Mouse (Mus musculus): ENCODE measurements around the gene Krt31. TPM values are rescaled to one million over a fixed set of nuclear protein-coding genes. Genes with fewer than 3 reads are reported as not detected.

Gene Krt31
- not detected for polyA plus RNA-seq (2014; fragmentation: Illumina TruSeq; extraction: RNeasy Lipid Tissue Mini Kit (QIAGEN cat#74804); ENCODE audit: low read depth, low replicate concordance)

DNA sequence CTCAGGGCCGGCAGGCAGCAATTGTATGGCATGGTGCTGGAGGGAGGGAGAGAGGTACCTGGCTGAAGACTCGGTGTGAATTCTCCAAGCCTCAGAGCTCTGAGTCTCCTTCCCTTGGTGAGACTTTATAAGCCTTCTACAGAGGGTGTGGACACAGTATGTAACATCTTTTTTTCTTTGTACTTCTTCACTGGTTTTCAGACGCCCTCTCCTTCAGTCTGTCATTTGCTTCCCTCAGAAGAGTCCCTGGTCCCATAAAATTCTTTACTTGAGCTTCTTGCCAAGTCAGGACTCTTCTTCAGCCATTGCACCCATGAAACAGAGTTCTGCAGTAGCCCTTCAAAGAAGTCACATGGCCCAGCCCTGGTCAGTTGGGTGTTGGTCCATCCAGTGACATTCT lies at the start of gene Krt31:
TSS of gene Krt31 (minus strand) at position 101 of the 400 bp plus-strand sequence.

DNA sequence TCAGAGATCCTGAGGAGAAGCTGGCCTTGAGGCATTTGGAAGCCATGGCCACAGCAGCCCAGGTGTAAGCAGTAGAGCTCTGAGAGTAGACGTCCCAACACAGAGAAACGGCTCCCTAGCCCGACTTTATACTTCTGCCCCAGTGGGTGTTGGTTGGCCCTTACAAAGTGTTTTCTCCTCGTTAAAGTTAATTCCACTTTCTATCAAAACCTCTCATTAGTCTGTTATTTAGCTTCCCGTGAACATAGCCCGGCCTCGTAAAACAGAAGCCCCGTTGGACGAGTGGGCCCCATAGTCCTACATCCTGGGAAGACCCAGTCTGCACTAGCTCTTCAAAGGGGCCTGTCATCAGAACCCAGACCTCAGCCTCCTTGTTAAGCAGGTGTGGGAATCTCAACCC lies 45.8 kb upstream of the Krt31 start, which contains the start of gene Krt35:
TSS of gene Krt35 (minus strand) at position 101 of the 400 bp plus-strand sequence.

DNA sequence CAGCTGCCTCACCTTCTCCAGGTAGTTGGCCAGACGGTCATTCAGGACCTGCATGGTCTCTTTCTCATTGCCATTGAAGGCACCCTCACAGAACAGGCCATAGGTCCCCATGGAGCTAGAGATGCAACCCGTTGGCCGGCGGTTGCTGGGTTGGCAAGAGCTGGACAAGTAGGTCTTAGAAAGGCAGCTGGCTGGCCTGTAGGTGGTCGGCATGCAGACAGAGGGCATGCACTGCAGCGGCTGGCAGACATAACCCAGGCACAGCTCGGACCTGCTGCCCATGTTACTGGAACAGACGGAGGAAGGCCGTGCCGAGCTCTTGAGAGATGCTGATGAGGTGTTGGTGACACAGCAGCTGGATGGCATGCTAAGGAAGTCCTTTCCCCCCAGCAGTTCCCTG lies 37.5 kb upstream of the Krt31 start, which contains the start of gene Krt32:
TSS of gene Krt32 (minus strand) at position 366 of the 400 bp plus-strand sequence.

DNA sequence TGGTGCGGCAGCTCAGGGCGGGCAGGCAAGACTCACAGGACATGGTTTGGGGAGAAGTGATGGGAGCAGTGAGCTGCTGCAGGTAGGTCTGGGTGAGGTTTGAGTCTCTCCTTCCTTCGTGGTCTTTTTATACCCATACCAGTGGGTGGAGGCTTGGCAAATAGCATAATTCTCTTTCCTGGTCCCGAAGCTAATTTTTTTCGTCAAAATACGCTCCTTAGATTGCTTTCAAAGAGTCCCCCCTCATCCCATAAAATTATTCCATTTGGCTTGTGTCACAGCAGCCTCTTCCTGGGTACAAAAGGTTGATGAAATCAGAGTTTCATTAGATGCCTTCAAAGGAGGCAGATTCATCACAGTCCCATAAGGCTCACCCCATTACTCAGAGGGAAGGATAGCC lies 8.9 kb downstream of the Krt31 start, which contains the start of gene Krt34:
TSS of gene Krt34 (minus strand) at position 101 of the 400 bp plus-strand sequence.

DNA sequence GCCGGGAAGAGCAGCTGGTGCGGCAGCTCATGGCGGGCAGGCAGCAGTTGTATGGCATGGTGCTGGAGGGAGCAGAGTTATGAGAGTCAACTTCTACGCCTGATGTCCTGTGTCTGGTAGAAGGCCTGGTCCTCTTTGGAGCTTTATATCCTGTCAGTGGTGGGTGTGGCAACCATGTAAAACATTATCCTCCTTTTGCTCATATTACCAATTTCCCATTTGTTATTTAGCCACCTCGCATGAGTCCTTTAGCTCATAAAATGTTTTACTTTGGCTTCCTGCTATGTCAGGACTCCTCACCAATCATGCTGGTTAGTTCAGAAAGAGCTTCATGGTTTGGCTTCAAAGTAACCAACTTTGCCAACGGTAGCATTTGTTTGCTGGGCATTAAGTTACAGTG lies 20.6 kb downstream of the Krt31 start, which contains the start of gene Krt33b:
TSS of gene Krt33b (minus strand) at position 101 of the 400 bp plus-strand sequence.

DNA sequence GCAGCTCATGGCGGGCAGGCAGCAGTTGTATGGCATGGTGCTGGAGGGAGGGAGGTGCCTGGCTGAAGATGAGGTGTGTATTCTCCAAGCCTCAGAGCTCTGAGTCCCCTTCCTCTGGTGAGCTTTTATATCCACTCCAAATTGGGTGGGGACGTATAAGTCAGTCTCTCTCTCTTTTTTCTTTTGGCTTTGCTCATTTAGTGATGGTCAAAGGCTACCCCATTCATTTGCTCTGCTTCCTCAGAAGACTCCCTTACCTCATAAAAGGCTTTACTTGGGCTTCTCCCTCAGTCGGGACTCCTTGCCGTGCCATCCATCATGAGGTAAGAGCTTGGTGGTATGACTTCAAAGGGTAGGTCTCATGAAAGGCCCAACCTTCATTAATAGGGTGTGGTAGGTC lies 34.2 kb downstream of the Krt31 start, which contains the start of gene Krt33a:
TSS of gene Krt33a (minus strand) at position 101 of the 400 bp plus-strand sequence.

Other genes with a start within 250 kb of the Krt31 start
- gene Gm11554, start 246.1 kb downstream of the Krt31 start, polyA plus RNA-seq (2014; fragmentation: Illumina TruSeq; extraction: RNeasy Lipid Tissue Mini Kit (QIAGEN cat#74804); ENCODE audit: low read depth, low replicate concordance) = not detected
- gene Krtap4-13, start 240.7 kb downstream of the Krt31 start, polyA plus RNA-seq (2014; fragmentation: Illumina TruSeq; extraction: RNeasy Lipid Tissue Mini Kit (QIAGEN cat#74804); ENCODE audit: low read depth, low replicate concordance) = not detected
- gene Gm11564, start 234.9 kb downstream of the Krt31 start, polyA plus RNA-seq (2014; fragmentation: Illumina TruSeq; extraction: RNeasy Lipid Tissue Mini Kit (QIAGEN cat#74804); ENCODE audit: low read depth, low replicate concordance) = not detected
- not detected for gene 2300003K06Rik, start 212.5 kb downstream of the Krt31 start, polyA plus RNA-seq (2014; fragmentation: Illumina TruSeq; extraction: RNeasy Lipid Tissue Mini Kit (QIAGEN cat#74804); ENCODE audit: low read depth, low replicate concordance)
- not detected for gene Krtap4-16, start 198.9 kb downstream of the Krt31 start, polyA plus RNA-seq (2014; fragmentation: Illumina TruSeq; extraction: RNeasy Lipid Tissue Mini Kit (QIAGEN cat#74804); ENCODE audit: low read depth, low replicate concordance)
- gene Gm11568, start 192.6 kb downstream of the Krt31 start, polyA plus RNA-seq (2014; fragmentation: Illumina TruSeq; extraction: RNeasy Lipid Tissue Mini Kit (QIAGEN cat#74804); ENCODE audit: low read depth, low replicate concordance) = not detected
- gene Gm11559, start 186.1 kb downstream of the Krt31 start, polyA plus RNA-seq (2014; fragmentation: Illumina TruSeq; extraction: RNeasy Lipid Tissue Mini Kit (QIAGEN cat#74804); ENCODE audit: low read depth, low replicate concordance) = not detected
- gene Krtap9-1, start 177.2 kb downstream of the Krt31 start, polyA plus RNA-seq (2014; fragmentation: Illumina TruSeq; extraction: RNeasy Lipid Tissue Mini Kit (QIAGEN cat#74804); ENCODE audit: low read depth, low replicate concordance) = not detected
- gene Gm11567, start 171.4 kb downstream of the Krt31 start, polyA plus RNA-seq (2014; fragmentation: Illumina TruSeq; extraction: RNeasy Lipid Tissue Mini Kit (QIAGEN cat#74804); ENCODE audit: low read depth, low replicate concordance) = not detected
- not detected for gene Krtap31-1, start 142.6 kb downstream of the Krt31 start, polyA plus RNA-seq (2014; fragmentation: Illumina TruSeq; extraction: RNeasy Lipid Tissue Mini Kit (QIAGEN cat#74804); ENCODE audit: low read depth, low replicate concordance)
- not detected for gene Gm11565, start 135.8 kb downstream of the Krt31 start, polyA plus RNA-seq (2014; fragmentation: Illumina TruSeq; extraction: RNeasy Lipid Tissue Mini Kit (QIAGEN cat#74804); ENCODE audit: low read depth, low replicate concordance)
- gene Krtap31-2, start 114.3 kb downstream of the Krt31 start, polyA plus RNA-seq (2014; fragmentation: Illumina TruSeq; extraction: RNeasy Lipid Tissue Mini Kit (QIAGEN cat#74804); ENCODE audit: low read depth, low replicate concordance) = not detected
- not detected for gene Krtap9-5, start 102.1 kb downstream of the Krt31 start, polyA plus RNA-seq (2014; fragmentation: Illumina TruSeq; extraction: RNeasy Lipid Tissue Mini Kit (QIAGEN cat#74804); ENCODE audit: low read depth, low replicate concordance)
- not detected for gene Krtap29-1, start 71.5 kb downstream of the Krt31 start, polyA plus RNA-seq (2014; fragmentation: Illumina TruSeq; extraction: RNeasy Lipid Tissue Mini Kit (QIAGEN cat#74804); ENCODE audit: low read depth, low replicate concordance)
- not detected for gene Krtap16-1, start 64.0 kb downstream of the Krt31 start, polyA plus RNA-seq (2014; fragmentation: Illumina TruSeq; extraction: RNeasy Lipid Tissue Mini Kit (QIAGEN cat#74804); ENCODE audit: low read depth, low replicate concordance)
- not detected for gene Krtap17-1, start 56.6 kb downstream of the Krt31 start, polyA plus RNA-seq (2014; fragmentation: Illumina TruSeq; extraction: RNeasy Lipid Tissue Mini Kit (QIAGEN cat#74804); ENCODE audit: low read depth, low replicate concordance)
- gene Krt33a, start 34.3 kb downstream of the Krt31 start, polyA plus RNA-seq (2014; fragmentation: Illumina TruSeq; extraction: RNeasy Lipid Tissue Mini Kit (QIAGEN cat#74804); ENCODE audit: low read depth, low replicate concordance) = not detected
- gene Krt33b, start 20.7 kb downstream of the Krt31 start, polyA plus RNA-seq (2014; fragmentation: Illumina TruSeq; extraction: RNeasy Lipid Tissue Mini Kit (QIAGEN cat#74804); ENCODE audit: low read depth, low replicate concordance) = not detected
- gene Krt34, start 9.0 kb downstream of the Krt31 start, polyA plus RNA-seq (2014; fragmentation: Illumina TruSeq; extraction: RNeasy Lipid Tissue Mini Kit (QIAGEN cat#74804); ENCODE audit: low read depth, low replicate concordance) = not detected
- not detected for gene Krt32, start 37.7 kb upstream of the Krt31 start, polyA plus RNA-seq (2014; fragmentation: Illumina TruSeq; extraction: RNeasy Lipid Tissue Mini Kit (QIAGEN cat#74804); ENCODE audit: low read depth, low replicate concordance)
- gene Krt35, start 45.7 kb upstream of the Krt31 start, polyA plus RNA-seq (2014; fragmentation: Illumina TruSeq; extraction: RNeasy Lipid Tissue Mini Kit (QIAGEN cat#74804); ENCODE audit: low read depth, low replicate concordance) = not detected
- not detected for gene Krt36, start 55.1 kb upstream of the Krt31 start, polyA plus RNA-seq (2014; fragmentation: Illumina TruSeq; extraction: RNeasy Lipid Tissue Mini Kit (QIAGEN cat#74804); ENCODE audit: low read depth, low replicate concordance)
- gene Krt13, start 71.0 kb upstream of the Krt31 start, polyA plus RNA-seq (2014; fragmentation: Illumina TruSeq; extraction: RNeasy Lipid Tissue Mini Kit (QIAGEN cat#74804); ENCODE audit: low read depth, low replicate concordance) = not detected
- gene Krt15, start 85.4 kb upstream of the Krt31 start, polyA plus RNA-seq (2014; fragmentation: Illumina TruSeq; extraction: RNeasy Lipid Tissue Mini Kit (QIAGEN cat#74804); ENCODE audit: low read depth, low replicate concordance) = not detected
- gene Krt19, start 98.1 kb upstream of the Krt31 start, polyA plus RNA-seq (2014; fragmentation: Illumina TruSeq; extraction: RNeasy Lipid Tissue Mini Kit (QIAGEN cat#74804); ENCODE audit: low read depth, low replicate concordance) = 104 TPM
- gene Krt9, start 142.7 kb upstream of the Krt31 start, polyA plus RNA-seq (2014; fragmentation: Illumina TruSeq; extraction: RNeasy Lipid Tissue Mini Kit (QIAGEN cat#74804); ENCODE audit: low read depth, low replicate concordance) = not detected
- gene Krt14, start 157.0 kb upstream of the Krt31 start, polyA plus RNA-seq (2014; fragmentation: Illumina TruSeq; extraction: RNeasy Lipid Tissue Mini Kit (QIAGEN cat#74804); ENCODE audit: low read depth, low replicate concordance) = not detected
- not detected for gene Krt16, start 198.4 kb upstream of the Krt31 start, polyA plus RNA-seq (2014; fragmentation: Illumina TruSeq; extraction: RNeasy Lipid Tissue Mini Kit (QIAGEN cat#74804); ENCODE audit: low read depth, low replicate concordance)
- gene Krt17, start 210.5 kb upstream of the Krt31 start, polyA plus RNA-seq (2014; fragmentation: Illumina TruSeq; extraction: RNeasy Lipid Tissue Mini Kit (QIAGEN cat#74804); ENCODE audit: low read depth, low replicate concordance) = not detected
- gene Krt42, start 219.3 kb upstream of the Krt31 start, polyA plus RNA-seq (2014; fragmentation: Illumina TruSeq; extraction: RNeasy Lipid Tissue Mini Kit (QIAGEN cat#74804); ENCODE audit: low read depth, low replicate concordance) = not detected

Measured in sigmoid colon, adult 10 weeks (tissue).